Mouse (Mus musculus) embryonic stem cell, embryonic (primary cell): ENCODE results near the gene Dennd4c.

Source experiments
- CTCF ChIA-PET, 4 experiments: fragments of 300-600 bp in 2 of 4; fragments of 350-600 bp in 2 of 4; sonication (Branson Sonifier 250); formaldehyde crosslinking; loops; one replicate each; lab custom pipeline; 2022; ENCODE audit warnings: inconsistent platforms in 2 of 4; lab: Charles Lee
- POLR2A ChIA-PET, 4 experiments: fragments of 300-600 bp in 2 of 4; fragments of 350-600 bp in 2 of 4; sonication (Branson Sonifier 250); formaldehyde crosslinking; loops; one replicate each; lab custom pipeline; 2022; ENCODE audit warnings: antibody characterized with exemption in 4 of 4, inconsistent platforms in 1 of 4; lab: Charles Lee

Gene Dennd4c

DNA sequence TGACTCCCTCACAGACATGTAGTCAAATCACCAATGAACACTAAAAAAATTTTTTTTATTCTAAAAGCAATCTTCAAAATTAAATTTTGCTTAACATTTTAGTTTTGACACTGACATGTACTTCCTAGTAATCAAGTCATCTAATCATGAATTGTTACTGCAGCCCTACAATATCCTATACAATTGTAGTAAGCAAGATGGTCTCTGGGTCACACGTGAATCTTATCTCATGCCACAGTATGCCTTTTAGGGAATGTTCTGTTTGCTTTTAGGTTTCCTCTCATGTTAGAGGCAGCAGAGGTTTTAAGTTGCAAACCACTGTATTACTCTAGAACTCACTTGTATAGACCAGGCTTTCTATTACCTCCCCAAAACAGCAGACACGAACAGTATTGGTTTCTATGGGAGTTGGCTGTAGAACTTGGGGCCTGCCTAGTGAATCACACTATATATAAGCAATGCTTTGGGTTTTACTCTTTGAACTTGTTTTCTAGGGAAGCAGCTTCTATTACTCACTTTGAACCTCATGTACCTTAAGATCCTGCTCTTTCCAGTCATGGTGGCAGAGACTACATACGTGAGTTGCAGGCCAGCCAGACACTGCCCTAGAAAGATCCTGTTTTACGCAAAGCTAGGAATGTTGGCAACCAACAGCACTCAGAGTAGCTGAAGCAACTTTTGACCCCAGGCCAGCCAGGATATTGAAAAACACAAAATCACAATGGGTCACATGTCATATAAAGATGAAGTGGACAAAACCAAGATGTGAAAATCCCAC, 104.6 kb downstream of the Dennd4c start:
- ChIA-PET CTCF (interaction anchor here in 2 of 4 experiments (0.6 to 1.4 kb wide), 2 partner anchors 14 to 93 kb away, joined by 3 read pairs; no protein-coding TSS in a partner anchor), POLR2A (interaction anchor here (0.7 to 9.5 kb wide), 24 partner anchors 10 to 276 kb away, joined by 3 to 226 read pairs (median 4); partner anchors contain the start of genes Acer2 (in 2 of the 4) and Dennd4c (in 1 of the 4))

DNA sequence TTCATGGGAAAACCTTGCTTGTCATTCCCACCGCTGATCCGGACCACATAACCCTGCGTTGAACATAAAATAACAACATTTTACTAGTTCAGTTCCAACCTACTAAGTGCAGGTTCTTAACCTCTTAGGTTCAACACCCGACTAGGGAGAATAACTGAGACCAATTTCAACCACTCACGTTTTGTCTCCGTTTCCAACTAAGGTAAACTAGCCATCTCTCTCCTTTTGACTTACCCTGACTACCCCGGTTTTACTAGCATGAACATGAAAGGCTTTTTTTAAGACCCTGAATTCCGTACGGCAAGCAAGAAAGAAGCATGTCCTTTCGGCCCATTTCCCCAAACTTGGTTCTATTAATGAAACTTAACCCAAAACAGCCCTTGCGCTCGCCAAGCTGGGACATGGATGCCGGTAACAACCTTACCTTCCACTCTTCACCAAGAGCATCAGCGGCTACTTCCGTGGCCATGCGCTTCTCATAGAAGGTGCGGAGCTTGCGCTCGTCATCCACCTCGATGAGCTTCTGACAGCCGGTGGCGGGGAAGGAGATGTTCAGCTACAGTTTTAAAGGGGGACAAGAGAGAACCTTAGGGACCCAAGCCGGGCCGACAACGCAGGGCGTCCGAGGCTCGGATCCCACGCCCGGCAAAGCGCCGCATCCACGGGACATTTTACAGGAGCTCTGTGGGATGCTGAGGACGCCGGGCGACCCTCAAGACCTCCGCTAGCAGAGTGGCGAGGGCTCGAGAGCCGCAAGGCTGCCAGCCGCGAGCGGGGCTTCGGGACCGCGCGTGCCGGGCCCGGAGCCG, 108.2 kb downstream of the Dennd4c start:
- ChIA-PET POLR2A (interaction anchor here (0.5 to 9.5 kb wide), 76 partner anchors 9 to 1870 kb away, joined by 3 to 226 read pairs (median 4); partner anchors contain the start of genes Acer2 (in 4 of the 4), Plin2 (in 2 of the 4), Rraga (in 2 of the 4) and Dennd4c (in 1 of the 4)), CTCF (interaction anchor here in 1 of 4 experiments (0.5 to 0.6 kb wide), 2 partner anchors 324 to 745 kb away, joined by 3 read pairs; no protein-coding TSS in a partner anchor)

DNA sequence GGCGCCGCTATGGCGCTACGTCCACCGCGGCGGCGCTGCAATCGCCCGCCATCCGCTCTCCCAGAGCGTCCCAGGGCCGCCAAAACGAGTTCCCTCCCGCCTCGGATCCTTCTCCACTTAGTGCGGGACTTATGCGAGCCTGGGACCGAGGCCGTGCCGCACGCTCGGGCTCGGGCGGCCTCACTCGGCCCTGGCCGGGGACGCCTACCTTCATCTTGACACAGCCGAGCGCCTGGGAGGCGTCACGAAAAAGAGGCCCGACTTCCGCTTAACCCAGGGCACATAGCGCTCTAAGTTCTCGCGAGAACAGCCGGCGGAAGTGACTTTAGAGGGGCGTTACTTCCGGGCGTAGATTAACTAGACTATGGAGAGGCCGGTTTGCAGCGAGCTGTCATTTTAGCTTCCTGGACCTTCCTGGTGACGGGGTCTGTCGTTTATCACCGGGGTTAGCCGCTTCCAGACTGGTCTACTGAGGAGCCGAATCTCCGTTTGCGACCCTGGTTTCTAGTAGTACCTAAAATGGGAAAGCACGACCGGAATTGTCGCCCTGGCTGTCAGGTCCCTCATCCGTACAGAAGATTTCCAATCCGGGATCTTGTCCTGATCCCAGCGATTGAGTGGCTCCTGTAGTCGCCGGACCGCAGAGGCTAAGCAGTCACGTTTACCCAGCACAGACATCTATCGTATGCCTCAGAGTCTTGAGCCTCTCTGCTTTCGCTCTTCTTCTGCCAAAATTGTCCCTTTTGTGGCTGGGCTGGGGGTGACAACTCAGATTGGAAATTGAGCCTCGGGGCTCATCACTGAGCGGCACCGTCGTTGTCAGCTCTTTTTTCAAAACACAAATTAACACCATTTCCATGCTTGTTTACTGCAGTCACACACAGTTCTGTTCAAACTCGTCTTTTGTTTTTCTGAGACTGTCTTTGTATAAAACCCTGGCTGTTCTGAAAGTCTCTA, 109.0 kb downstream of the Dennd4c start, which contains the start of gene Rps6:
Gene Rps6 (minus strand): TSS at position 300 of the 957 bp plus-strand sequence.
- CTCF ChIA-PET: interaction anchor here in 1 of 4 experiments (0.5 kb wide), 1 partner anchor 324 kb away, joined by 3 read pairs; no protein-coding TSS in a partner anchor

DNA sequence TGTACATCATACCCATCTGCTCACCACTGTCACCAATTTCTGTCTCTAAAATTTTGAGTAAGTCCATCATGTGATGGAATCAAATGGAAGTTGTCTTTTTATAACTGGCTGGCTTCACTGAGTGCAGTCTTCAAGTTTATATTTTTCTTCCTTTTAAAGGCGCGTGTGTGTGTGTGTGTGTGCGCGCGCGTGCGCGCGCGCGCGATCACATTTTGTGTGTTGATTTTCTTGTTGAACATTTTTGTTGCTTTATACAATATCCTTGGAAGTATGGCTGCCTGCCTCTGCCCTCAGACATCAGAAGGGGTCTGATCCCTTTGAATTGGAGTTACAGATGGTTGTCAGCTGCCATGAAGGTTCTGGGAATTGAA, 109.7 kb downstream of the Dennd4c start:
- POLR2A ChIA-PET: interaction anchor here (0.8 to 9.5 kb wide), 23 partner anchors 10 to 1175 kb away, joined by 3 to 226 read pairs (median 7); partner anchors contain the start of genes Acer2 (in 3 of the 4), Haus6 (in 1 of the 4), Mllt3 (in 1 of the 4) and Plin2 (in 1 of the 4)
- CTCF ChIA-PET: no interaction called here

More for the DNA sequence above, 109.0 kb downstream of the Dennd4c start, which contains the start of gene Rps6:
- POLR2A ChIA-PET: interaction anchor here (0.6 to 9.5 kb wide), 80 partner anchors 9 to 1610 kb away, joined by 3 to 226 read pairs (median 4); partner anchors contain the start of genes Acer2 (in 4 of the 4), Dennd4c (in 2 of the 4), Haus6 (in 2 of the 4) and Rraga (in 2 of the 4)

DNA sequence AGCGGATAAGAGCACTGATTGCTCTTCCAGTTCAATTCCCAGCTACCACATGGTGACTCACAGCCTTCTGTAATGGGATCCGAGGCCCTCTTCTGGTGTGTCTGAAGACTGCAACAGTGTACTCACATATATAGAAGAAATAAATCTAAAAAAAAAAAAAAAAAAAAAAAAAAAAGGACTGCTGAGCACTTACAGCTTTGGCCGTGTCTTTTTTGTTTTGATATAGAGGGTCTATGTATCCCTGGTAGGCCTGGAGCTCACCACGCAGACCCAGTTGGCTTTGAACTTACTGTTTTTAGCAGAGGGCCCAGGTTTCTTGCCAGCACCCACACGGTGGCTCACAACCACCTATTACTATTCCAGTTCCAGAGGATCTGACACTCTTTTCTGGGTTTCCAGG, 115.7 kb downstream of the Dennd4c start:
- ChIA-PET POLR2A (interaction anchor here (0.6 to 15.6 kb wide), 8 partner anchors 9 to 180 kb away, joined by 3 to 205 read pairs (median 4); partner anchors contain the start of genes Acer2 (in 2 of the 4) and Rps6 (in 1 of the 4)), CTCF (interaction anchor here in 3 of 4 experiments (0.6 to 1.3 kb wide), 3 partner anchors 125 to 154 kb away, joined by 3 read pairs; no protein-coding TSS in a partner anchor)

DNA sequence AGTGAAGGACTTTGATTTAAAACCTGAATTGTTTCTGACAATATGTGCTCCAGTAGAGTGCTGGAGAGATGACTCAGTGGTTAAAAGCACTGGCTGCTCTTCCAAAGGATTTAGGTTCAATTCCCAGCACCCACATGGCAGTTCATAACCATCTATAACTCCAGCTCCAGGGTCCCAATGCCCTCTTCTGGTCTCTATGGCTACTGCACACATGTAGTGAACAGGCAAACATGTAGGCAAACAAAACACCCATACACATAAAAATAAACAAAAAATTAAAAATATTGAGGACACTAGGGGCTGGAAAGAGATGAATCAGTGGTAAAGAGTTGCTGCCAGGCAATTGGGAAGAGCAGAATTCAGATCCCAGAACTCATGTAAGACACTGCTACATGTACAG, 123.6 kb downstream of the Dennd4c start:
- POLR2A ChIA-PET: interaction anchor here in 3 of 4 experiments (0.7 to 15.6 kb wide), 6 partner anchors 9 to 51 kb away, joined by 3 to 205 read pairs (median 4); partner anchors contain the start of gene Rps6 (in 2 of the 3)
- CTCF ChIA-PET: interaction anchor here in 3 of 4 experiments (0.9 to 1.3 kb wide), 3 partner anchors 8 to 15 kb away, joined by 3 to 4 read pairs (median 3); no protein-coding TSS in a partner anchor

DNA sequence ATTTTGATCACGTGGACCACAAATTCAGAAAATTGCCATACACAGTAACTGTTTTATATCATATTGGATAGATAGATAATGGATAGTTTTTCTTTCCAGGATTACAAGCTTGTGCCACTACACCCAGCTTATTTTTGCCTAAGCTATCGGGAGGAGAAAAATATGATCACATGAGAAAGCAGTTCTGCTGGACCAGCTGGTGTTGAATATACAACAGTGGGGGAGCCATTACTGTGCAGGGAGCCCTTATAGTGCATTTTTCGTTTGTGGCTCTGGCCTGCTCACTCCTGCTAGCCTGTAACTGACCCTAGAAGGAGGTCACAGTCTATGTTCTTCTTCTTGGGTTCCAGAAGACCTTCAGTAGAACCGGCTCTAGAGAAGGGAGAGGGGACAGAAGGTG, 124.7 kb downstream of the Dennd4c start:
- ChIA-PET POLR2A (interaction anchor here in 3 of 4 experiments (1.0 to 15.6 kb wide), 9 partner anchors 10 to 58 kb away, joined by 3 to 205 read pairs (median 12); partner anchors contain the start of gene Rps6 (in 3 of the 3)), CTCF (interaction anchor here in 1 of 4 experiments (1.0 to 1.8 kb wide), 2 partner anchors 11 to 15 kb away, joined by 4 to 5 read pairs; no protein-coding TSS in a partner anchor)

DNA sequence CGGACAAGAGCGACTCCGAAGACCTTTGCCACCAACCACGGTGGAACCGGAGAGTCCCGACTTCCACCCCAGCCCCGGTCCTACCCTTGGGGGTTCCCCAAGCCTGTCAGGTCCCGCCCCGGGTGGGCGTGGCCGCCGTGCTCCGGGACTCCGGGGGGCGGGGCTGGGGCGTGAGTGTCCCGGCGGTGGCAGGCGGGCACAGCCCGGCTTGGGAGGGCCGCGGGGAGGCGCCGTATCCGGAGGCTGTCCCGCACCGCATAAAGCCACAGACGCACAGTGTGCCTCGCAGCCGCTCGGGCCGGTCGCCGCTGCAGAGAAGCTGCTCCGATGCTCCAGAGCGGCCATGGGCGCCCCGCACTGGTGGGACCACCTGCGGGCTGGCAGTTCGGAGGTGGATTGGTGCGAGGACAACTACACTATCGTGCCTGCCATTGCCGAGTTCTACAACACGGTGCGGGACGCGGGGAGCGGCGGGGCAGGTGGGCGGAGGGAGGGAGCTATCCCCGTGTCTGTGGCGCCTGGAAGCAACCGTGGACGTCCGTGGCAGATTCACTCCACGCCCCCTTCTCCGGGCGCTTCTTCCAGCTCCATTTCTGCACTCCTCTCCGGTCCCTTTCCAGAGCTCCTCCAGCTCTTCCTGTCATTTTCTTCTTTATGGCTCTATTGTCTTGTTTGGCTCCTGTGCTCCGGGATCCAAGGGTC, 125.9 kb downstream of the Dennd4c start, which contains the start of gene Acer2:
Gene Acer2 (plus strand): TSS at position 251 of the 702 bp plus-strand sequence.
- CTCF ChIA-PET: interaction anchor here in 3 of 4 experiments (0.6 to 2.0 kb wide), 17 partner anchors 10 to 1203 kb away, joined by 3 to 13 read pairs (median 5); partner anchors contain the start of gene Slc24a2 (in 1 of the 3)

DNA sequence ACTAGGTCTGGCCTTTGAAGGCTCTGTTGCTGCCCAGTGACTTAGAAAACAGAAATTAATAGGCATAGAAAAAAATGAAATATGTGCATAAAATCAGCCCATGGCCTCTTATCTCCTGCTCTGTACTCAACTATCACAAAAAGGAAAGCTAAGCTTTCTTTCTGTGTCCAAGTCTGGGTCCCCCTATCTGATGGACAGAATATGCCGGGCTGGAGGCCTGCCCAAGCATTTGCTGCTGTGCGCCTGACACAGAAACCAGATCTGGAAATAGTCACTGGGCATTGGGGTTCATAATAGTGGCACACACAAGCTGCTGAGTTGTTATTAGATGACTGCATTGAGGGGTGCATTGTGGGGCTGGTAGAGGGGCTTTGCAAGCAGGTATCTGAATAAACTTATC, 131.1 kb downstream of the Dennd4c start:
- ChIA-PET CTCF (interaction anchor here in 3 of 4 experiments (1.0 to 1.8 kb wide), 4 partner anchors 8 to 54 kb away, joined by 3 to 6 read pairs (median 5); no protein-coding TSS in a partner anchor), POLR2A (interaction anchor here in 3 of 4 experiments (0.6 to 5.2 kb wide), 4 partner anchors 22 to 131 kb away, joined by 3 to 33 read pairs (median 4); partner anchors contain the start of gene Rps6 (in 2 of the 3))

More for the DNA sequence above, 125.9 kb downstream of the Dennd4c start, which contains the start of gene Acer2:
- POLR2A ChIA-PET: interaction anchor here (0.5 to 15.6 kb wide), 54 partner anchors 9 to 841 kb away, joined by 3 to 205 read pairs (median 4); partner anchors contain the start of genes Rps6 (in 4 of the 4), Dennd4c (in 1 of the 4), Haus6 (in 1 of the 4) and Rraga (in 1 of the 4)

DNA sequence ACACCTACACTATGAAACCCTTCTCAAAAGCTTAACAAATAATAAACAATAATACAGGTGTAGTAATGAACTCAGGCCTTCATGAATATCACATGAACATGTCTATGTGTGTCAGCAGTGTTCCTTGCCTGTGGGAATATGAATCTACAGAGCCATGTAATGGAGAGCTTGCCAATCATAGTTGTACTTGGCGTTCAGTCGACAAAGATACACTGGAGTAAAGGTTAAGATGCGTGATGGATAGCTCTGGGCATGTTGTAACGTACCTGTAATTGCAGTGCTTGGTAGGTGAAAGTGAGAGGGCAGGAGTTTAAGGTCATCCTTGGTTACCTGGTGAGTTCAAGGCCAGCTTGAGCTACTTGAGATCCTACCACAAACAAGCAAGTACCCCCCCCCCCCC, 132.8 kb downstream of the Dennd4c start:
- ChIA-PET CTCF (interaction anchor here in 3 of 4 experiments (0.6 to 1.8 kb wide), 8 partner anchors 23 to 1267 kb away, joined by 3 to 6 read pairs (median 4); no protein-coding TSS in a partner anchor), POLR2A (interaction anchor here in 3 of 4 experiments (0.6 to 5.2 kb wide), 5 partner anchors 24 to 50 kb away, joined by 3 to 33 read pairs (median 3); partner anchors contain the start of gene Rps6 (in 1 of the 3))

DNA sequence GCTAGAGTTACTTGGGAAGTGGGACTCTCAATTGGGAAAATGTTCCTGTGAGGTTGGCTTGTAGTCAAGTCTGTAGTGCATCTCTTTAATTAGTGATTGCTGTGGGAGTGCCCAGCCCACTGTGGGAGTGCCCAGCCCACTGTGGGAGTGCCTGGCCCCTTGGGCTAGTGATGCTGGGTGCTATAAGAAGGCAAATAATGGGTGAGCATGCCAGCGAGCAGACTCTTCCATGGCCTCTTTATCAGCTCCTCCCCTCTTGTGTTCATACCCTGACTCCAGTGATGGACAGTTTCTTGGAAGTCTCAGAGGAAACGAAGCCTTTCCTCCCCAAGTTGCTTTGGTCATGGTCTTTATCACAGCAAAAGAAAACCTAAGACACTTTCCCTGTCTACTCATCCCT, 134.1 kb downstream of the Dennd4c start:
- POLR2A ChIA-PET: interaction anchor here in 1 of 4 experiments (5.2 kb wide), 1 partner anchor 25 kb away, joined by 33 read pairs; the partner anchor contains the start of gene Rps6
- CTCF ChIA-PET: no interaction called here

DNA sequence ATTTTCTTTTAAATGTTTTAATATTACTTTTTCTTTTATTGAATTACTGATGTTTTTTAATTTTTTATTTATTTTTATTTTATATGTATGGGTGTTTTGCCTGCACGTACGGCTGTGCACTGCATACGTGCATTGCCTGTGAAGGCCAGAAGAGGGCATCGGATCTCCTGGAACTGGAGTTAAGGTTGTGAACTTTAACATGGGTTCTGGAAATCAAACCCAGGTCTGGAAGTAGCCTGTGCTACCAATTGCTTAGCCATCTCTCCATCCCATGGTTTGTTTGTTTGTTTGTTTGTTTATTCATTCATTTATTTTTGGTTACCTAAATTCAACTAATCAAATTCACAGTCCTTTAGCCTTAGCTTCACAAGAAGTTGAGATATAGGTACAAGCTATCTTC, 136.6 kb downstream of the Dennd4c start:
- ChIA-PET CTCF (interaction anchor here (0.6 to 3.2 kb wide), 15 partner anchors 10 to 40 kb away, joined by 3 to 19 read pairs (median 4); partner anchors contain the start of gene Acer2 (in 1 of the 4)), POLR2A (interaction anchor here in 3 of 4 experiments (0.8 to 7.2 kb wide), 14 partner anchors 10 to 46 kb away, joined by 3 to 52 read pairs (median 4); partner anchors contain the start of genes Acer2 (in 1 of the 3) and Rps6 (in 1 of the 3))

DNA sequence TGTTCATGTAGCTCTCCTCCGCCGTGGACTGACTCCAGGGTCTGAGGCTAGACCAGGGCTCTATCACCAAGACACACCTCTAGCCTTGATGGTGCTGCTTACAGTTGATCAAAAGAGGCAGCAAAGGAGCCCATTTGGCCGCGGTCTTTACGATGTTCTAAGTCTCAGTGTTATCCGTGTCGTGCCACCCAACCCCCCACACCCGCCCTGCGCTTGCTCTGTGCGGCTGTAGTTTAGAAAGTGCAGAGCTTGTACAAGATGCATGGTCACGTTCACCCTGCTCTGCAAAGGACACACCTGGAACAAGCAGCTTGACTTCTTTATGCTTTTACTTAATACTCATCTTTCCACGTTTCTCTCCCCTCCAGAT, 137.4 kb downstream of the Dennd4c start:
- POLR2A ChIA-PET: interaction anchor here in 3 of 4 experiments (0.6 to 7.2 kb wide), 15 partner anchors 11 to 1603 kb away, joined by 3 to 52 read pairs (median 4); partner anchors contain the start of genes Acer2 (in 1 of the 3) and Rps6 (in 1 of the 3)

DNA sequence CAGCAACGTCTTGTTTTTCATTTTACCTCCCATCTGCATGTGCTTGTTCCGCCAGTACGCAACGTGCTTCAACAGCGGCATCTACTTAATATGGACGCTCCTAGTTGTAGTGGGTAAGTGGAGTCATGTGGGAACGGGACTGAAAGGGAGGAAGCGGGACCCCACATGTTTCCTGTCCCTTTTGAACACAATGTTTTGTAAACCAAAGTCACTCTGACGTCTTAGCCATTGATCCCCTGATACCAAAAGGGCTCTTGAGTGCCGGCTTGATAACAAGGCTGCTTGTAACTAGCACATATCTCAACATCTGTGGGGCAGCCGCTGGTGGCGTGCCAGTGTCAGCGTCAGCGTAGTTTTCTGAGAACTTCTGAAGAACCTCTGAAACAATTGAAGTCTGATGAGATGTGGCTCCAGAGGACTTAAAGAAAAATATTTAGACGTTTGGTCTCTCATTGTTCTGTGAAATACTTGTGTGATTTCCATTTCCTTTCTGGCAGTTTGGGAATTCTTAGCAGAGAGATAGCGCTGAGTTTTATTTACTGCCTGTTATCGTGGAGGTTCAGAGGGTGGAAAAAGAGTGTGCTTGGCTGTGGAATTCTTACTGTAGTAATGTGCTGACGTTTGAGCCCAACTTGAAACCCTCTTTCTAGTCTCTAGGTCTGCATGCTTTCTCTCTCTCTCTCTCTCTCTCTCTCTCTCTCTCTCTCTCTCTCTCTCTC, 138.0 kb downstream of the Dennd4c start:
- CTCF ChIA-PET: interaction anchor here (0.6 to 3.2 kb wide), 19 partner anchors 11 to 106 kb away, joined by 3 to 32 read pairs (median 10); partner anchors contain the start of gene Acer2 (in 1 of the 4)
- POLR2A ChIA-PET: interaction anchor here in 3 of 4 experiments (0.6 to 7.2 kb wide), 14 partner anchors 11 to 1604 kb away, joined by 3 to 52 read pairs (median 4); partner anchors contain the start of genes Acer2 (in 1 of the 3) and Rps6 (in 1 of the 3)

More for the DNA sequence above, 137.4 kb downstream of the Dennd4c start:
- CTCF ChIA-PET: interaction anchor here (0.6 to 3.2 kb wide), 13 partner anchors 11 to 39 kb away, joined by 3 to 19 read pairs (median 4); partner anchors contain the start of gene Acer2 (in 1 of the 4)
